Mouse (Mus musculus) MEL (cell line): ENCODE results near the gene Elavl2.

ENCODE experiments used
- BHLHE40 ChIP-seq: IDR thresholded peaks from 2 replicates; pipeline ENCODE4 v1.6.1; 2012; ENCODE audit warnings: low read depth, mild to moderate bottlenecking, inconsistent platforms, low read length, improper control_type of control experiment, borderline replicate concordance
- CHD2 ChIP-seq: IDR thresholded peaks from 2 replicates; pipeline ENCODE4 v1.6.1; 2011; ENCODE audit warnings: low read length, improper control_type of control experiment
- CTCF ChIP-seq, 3 experiments: IDR thresholded peaks in 2 of 3; conservative IDR thresholded peaks in 1 of 3; 2 replicates each; pipeline ENCODE4 v1.5.1; 2011 to 2012; ENCODE audit warnings: low read length in 3 of 3, low read depth in 2 of 3, mild to moderate bottlenecking in 2 of 3, improper control_type of control experiment in 1 of 3, inconsistent platforms in 1 of 3, mixed read lengths in 1 of 3, moderate library complexity in 1 of 3; ENCODE audit not compliant: control insufficient read depth in 1 of 3, insufficient read depth in 1 of 3, poor library complexity in 1 of 3, severe bottlenecking in 1 of 3
- EP300 ChIP-seq, 2 experiments: IDR thresholded peaks; 2 replicates each; pipeline ENCODE4 v1.6.1; 2011; ENCODE audit warnings: improper control_type of control experiment in 2 of 2, low read length in 2 of 2, low read depth in 1 of 2, mild to moderate bottlenecking in 1 of 2
- GABPA ChIP-seq: IDR thresholded peaks from 2 replicates; pipeline ENCODE4 v1.6.1; 2012; ENCODE audit warnings: low read depth, mild to moderate bottlenecking, inconsistent platforms, low read length, improper control_type of control experiment, moderate library complexity
- GATA1 ChIP-seq: IDR thresholded peaks from 2 replicates; pipeline ENCODE4 v1.6.1; 2011; ENCODE audit warnings: low read depth, low read length, improper control_type of control experiment
- KAT2A ChIP-seq: conservative IDR thresholded peaks from 2 replicates; pipeline ENCODE4 v1.6.1; 2012; ENCODE audit warnings: low read depth, low read length, improper control_type of control experiment, inconsistent platforms
- MAX ChIP-seq: IDR thresholded peaks from 2 replicates; pipeline ENCODE4 v1.6.1; 2011; ENCODE audit warnings: low read length, improper control_type of control experiment
- MXI1 ChIP-seq: IDR thresholded peaks from 2 replicates; pipeline ENCODE4 v1.6.1; 2011; ENCODE audit warnings: mild to moderate bottlenecking, low read depth, low read length, improper control_type of control experiment
- POLR2A ChIP-seq, 2 experiments: IDR thresholded peaks; 2 replicates each; pipeline ENCODE4 v1.6.1; 2011 to 2012; ENCODE audit warnings: low read length in 2 of 2, mild to moderate bottlenecking in 2 of 2, control low read depth in 1 of 2, improper control_type of control experiment in 1 of 2, low read depth in 1 of 2, moderate library complexity in 1 of 2; ENCODE audit not compliant: control insufficient read depth in 1 of 2, insufficient read depth in 1 of 2, poor library complexity in 1 of 2
- POLR2AphosphoS2 ChIP-seq: IDR thresholded peaks from 2 replicates; pipeline ENCODE4 v1.6.1; 2011; ENCODE audit warnings: low read length, improper control_type of control experiment
- RAD21 ChIP-seq: IDR thresholded peaks from 2 replicates; pipeline ENCODE4 v1.6.1; 2011; ENCODE audit warnings: mild to moderate bottlenecking, low read depth, low read length, improper control_type of control experiment
- TCF12 ChIP-seq: IDR thresholded peaks from 2 replicates; pipeline ENCODE4 v1.6.1; 2014; ENCODE audit warnings: low read depth, mild to moderate bottlenecking, inconsistent platforms, low read length, improper control_type of control experiment, moderate library complexity
- USF1 ChIP-seq: IDR thresholded peaks from 2 replicates; pipeline ENCODE4 v1.6.1; 2014; ENCODE audit warnings: low read depth, mild to moderate bottlenecking, inconsistent platforms, low read length, improper control_type of control experiment, moderate library complexity

- no peak for TF ChIP-seq GABPA
- TF ChIP-seq CTCF (IDR thresholded peaks at IDR 0.05 in 2 of 3, conservative IDR thresholded peaks at IDR 0.05 in 1 of 3; ENCODE audit: control insufficient read depth in 1 of 3, insufficient read depth in 1 of 3, low read depth in 2 of 3, low read length in 3 of 3, poor library complexity in 1 of 3, severe bottlenecking in 1 of 3), result no peak
- TF ChIP-seq GATA1, result no peak
- no peak for TF ChIP-seq TCF12
- TF ChIP-seq CHD2, result no peak
- no peak for TF ChIP-seq MAX
- TF ChIP-seq EP300 (IDR thresholded peaks at IDR 0.05; ENCODE audit: low read depth in 1 of 2, low read length in 2 of 2), result no peak
- no peak for TF ChIP-seq BHLHE40
- no peak for TF ChIP-seq POLR2AphosphoS2
- no peak for TF ChIP-seq KAT2A
- no peak for TF ChIP-seq POLR2A (IDR thresholded peaks at IDR 0.05; ENCODE audit: control insufficient read depth in 1 of 2, insufficient read depth in 1 of 2, low read depth in 1 of 2, low read length in 2 of 2, poor library complexity in 1 of 2)
- TF ChIP-seq RAD21, result no peak
- no peak for TF ChIP-seq USF1
- no peak for TF ChIP-seq MXI1
Measured at GRCm38 (mm10) chr4:91371819-91372215, 28.8 kb downstream of the Elavl2 start.
